Mouse (Mus musculus) heart, postnatal 14 days (tissue): ENCODE measurements around the gene Dbndd2. TPM values are rescaled to one million over a fixed set of nuclear protein-coding genes. Genes with fewer than 3 reads are reported as not detected.

Experiments
- DNase-seq, 2 experiments: peaks; one replicate each; pipeline ENCODE4 v3.0.0; 2021 to 2022
- intact Hi-C: fragments of 180-260 bp; cut with DNase I; formaldehyde crosslinking; loops from one replicate; pipeline ENCODE4 v1.15.1; 2025
- long read RNA-seq, 2 experiments: library from polyadenylated mRNA; stranded (forward); transcript quantifications; one replicate each; pipeline ENCODE4 v2.0.0; 2021
- total RNA-seq, 2 experiments: library from RNA; stranded (reverse); gene quantifications; 2 replicates each; pipeline ENCODE4 v1.2.3; 2021

The Dbndd2 gene
- total RNA-seq: 10 to 100 TPM; 17.9 to 19.0 TPM
- long read RNA-seq, experiment 1, transcript Dbndd2-202 (4 exons, 1,658 nt): major isoform, 16 of 19 reads
- long read RNA-seq, experiment 1, partial matches to known transcripts: 0 of 19 reads
- long read RNA-seq, experiment 1, other reads (novel, unspliced or antisense): 0 of 19 reads
- long read RNA-seq, experiment 2, transcript Dbndd2-202 (4 exons, 1,658 nt): major isoform, 18 of 23 reads
- long read RNA-seq, experiment 2, partial matches to known transcripts: 0 of 23 reads
- long read RNA-seq, experiment 2, other reads (novel, unspliced or antisense): 0 of 23 reads

DNA sequence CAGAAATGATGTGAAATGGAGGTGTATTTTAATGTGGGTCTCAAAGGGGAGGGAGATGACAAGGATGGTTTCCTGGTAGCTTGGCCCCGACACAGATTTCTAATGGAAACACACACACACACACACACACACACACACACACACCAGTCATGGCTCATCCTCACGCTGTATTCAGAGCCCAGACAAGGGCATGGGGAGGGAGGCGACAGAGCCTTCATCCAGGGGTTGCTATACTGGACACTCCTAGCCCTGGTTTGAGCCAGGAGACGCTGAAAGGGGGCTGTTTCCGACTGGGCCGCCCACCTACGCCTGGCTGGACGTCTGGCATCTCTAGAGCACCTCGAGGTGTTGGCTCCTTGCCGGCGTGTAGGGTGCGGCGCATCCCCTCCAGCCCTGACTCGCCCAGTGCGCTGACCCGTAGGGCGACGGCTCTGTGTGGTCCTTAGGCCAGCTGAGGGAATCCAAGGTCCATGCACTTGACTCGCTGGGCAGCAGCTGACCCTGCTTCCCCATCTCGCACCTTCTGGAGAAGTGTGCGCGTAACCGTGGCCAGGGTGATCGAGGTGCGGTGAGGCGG lies at the start of gene Dbndd2:
TSS of gene Dbndd2 (plus strand) at position 426 of the 577 bp plus-strand sequence.
- peak; percentile 45 to 67 for DNase-seq
- intact Hi-C loops: loop anchor here (2.0 kb wide), 1 partner anchor 23 kb away; no protein-coding TSS in a partner anchor

DNA sequence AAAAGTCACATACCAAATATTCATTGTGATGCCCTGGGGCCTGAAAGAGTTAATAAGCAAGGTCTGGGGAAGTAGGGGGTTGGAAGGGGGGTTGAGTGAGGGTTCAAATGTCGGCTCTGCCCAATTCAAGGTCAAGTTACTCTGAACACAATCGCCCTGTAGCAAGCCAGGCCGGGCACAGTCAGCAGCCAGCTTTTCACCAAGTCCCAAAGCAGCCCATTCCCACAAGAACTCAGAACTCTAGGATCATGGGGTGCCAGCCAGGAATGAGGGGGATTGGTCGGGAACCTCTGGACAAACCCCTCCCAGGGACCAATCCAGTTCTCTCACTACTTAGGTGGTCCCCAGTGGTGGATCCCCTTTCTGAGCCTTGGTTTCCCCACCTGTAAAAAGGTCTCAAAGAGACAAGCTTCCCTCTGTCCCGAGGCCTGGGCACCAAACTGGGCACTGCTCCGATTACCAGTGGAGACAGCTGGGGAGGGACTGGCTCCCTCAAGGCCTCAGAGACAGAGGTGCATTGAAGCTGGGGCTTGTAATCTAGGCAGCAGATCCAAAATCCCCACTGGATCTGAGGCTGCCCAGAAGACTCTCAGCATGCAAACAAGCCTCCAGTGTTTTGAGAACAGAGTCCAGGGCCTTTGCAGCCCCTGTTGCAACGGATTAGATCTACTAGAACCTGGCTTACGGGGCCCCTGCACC lies 49.5 kb upstream of the Dbndd2 start:
- no peak for DNase-seq
- intact Hi-C loops: no loop called here

DNA sequence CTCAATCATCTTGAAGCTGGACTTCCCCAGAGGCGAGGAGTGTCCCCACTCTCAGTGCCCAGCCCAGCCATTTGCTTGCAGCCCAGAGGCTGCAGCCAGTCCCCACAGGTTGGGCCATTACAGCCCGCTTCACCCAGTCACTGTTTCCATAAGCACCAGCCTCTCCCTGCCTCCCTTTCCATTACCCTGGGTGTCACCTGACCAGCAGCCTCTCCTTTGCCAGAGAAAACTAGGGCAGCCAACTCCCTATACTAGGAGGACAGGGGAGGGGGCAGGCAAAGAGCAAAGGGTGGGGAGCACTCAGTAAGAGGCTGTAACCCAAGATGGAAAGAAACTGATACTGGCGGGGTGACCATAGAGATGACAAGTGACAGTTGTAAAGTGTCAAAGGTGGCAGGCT lies 48.9 kb upstream of the Dbndd2 start:
- no peak for DNase-seq
- intact Hi-C loops: no loop called here

DNA sequence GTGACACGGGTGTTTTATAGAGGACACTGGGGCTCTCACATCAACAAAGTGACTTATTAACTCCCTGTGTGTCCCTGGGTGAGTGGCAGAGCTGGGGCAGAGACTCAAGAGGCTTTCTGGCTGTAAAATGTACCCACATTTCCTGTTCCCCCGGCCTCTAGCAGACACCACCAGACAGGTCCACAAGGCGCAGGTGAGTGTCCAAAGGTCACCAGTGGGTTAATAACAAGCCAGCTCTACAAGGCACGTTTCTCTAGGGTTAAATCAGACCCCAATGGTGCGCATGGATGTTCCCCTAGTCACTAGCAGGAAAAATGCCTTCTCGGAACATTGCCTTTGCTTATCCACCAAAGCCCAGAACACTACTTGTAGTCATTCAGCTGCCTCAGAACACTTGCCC lies 48.2 kb upstream of the Dbndd2 start:
- DNase-seq: no peak
- intact Hi-C loops: no loop called here

DNA sequence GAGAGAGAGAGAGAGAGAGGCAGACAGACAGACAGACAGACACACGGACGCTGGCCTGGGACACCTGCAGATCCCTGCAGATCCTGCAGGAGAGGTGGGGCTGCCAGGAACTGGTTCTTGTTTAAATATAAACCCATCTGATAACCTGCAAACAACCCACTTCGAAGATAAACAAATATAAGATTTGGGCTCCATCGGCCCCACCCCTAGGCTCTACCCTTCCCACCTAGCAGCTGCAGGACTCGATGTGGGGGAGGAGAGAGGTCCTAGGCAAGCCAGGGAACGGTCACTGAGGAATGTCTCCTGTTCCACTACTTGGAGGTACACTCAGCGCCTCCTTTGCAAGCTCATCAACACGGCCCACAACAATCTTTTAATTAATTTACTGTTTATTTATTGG lies 47.6 kb upstream of the Dbndd2 start:
- intact Hi-C loops: no loop called here

DNA sequence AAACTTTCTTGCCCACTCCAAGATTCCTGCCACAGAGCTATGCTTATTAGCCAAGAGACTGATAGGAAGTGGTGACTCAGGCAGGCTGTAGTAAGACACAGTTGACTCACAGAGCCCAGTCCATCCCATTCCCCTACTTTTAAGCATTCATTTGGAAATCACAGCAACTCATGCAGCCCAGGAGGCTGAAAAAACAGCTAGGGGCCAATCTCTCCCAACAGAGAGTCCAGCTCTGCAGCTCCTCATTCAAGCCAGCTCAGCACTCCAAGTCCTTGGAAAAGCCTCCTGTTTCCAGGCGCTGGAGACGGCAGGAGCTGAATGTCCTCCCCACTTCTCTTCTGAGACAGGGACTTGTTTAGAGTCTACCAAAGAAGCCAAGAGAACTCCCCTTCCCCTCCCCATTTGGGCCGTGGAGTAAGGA lies 46.9 kb upstream of the Dbndd2 start:
- intact Hi-C loops: no loop called here
- peak in 1 of 2 experiments; percentile 30 for DNase-seq

More for the DNA sequence above, 47.6 kb upstream of the Dbndd2 start:
- DNase-seq: no peak

DNA sequence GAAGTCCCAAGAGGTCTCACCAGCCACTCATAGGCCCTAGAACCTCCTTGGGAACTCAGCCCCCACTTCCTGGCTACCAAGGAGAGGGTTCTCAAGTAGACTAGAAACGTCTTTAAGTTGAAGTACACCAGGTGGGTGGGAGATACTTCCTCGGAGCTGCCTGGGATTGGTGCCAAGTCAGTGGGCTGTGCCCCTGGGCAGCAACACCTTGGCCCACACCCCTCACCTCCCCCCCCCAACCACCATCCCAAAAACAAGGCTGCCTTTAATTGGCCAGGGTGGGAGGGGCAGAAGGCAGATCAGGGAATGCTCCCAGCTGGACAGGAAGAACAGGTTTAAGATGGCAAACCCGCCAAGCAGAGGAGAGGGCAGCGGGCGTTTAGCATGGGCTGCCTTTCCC lies 45.6 kb upstream of the Dbndd2 start:
- intact Hi-C loops: no loop called here

DNA sequence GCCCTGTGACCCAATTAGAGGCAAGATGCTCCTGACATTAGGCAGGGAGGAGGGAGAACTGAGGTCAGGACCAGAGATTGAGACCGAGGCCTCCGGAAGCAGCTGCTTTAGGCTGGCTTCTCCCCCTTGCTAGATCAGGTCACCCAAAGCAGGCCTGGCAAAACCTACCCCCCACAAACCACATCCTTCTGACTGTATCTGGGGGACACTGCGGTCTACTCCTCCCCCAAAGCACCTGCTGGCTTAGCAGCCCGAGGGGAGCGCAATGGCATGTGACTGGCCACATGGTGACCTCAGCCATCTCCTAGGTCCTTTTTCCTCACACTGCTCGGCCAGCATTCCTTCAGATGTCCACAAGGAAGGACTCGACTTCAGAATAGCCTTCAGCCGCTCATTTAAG lies 44.8 kb upstream of the Dbndd2 start:
- intact Hi-C loops: no loop called here
- no peak for DNase-seq

More for the DNA sequence above, 45.6 kb upstream of the Dbndd2 start:
- DNase-seq: no peak

DNA sequence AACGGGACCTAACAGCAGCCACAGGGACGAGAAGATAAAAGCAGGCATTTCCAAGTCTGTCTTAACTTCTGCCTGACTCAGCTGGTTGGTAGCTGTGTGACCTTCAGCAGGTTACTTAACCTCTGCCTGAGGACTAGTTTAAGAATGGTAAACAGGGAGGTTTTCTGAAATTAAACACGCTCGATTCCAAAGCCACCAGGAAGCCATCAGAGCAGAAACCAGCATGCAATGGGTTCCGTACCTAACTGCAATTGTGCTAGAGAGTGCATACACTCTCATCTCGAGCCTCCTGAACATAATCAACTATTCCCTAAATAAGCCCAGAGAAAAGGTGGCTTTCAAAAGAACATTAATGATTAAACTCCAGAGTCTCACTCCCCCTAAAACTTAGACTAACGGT lies 44.2 kb upstream of the Dbndd2 start:
- intact Hi-C loops: no loop called here
- DNase-seq: no peak

DNA sequence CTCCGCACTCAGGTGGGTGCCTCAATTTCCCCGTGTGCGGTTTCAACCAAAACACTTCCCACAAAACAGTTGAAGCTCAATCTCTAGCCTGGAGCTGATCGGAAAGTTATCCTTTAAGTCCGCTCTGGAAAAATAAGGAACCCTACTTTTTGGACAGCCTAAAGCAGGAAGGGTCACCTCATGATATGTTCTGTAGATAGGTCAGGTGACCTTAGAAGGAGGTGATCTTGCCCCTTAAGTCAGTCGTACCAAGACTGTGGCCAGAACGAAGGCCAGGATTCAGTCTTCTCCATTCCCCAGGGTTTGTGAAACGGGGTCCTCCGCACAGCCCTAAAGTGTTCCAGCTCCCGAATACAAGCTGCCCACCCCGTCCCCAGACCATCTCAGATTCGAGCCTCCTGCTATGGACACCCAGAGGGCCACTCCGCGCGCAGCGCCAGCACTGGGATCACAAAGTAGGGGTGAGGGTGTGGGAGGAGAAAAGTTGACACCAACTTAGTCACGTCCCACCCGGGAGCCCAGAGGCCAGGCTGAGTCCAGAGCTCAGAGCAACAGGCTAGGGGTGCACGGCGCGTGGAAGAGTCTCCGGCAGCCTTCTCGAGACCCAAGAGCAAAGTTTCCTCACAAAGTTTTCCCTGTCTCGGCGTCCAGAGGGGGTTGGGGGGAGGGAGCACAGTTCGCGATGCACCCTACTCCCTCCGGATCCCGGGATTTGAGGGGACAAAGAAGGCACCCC lies 43.4 kb upstream of the Dbndd2 start:
- intact Hi-C loops: no loop called here

DNA sequence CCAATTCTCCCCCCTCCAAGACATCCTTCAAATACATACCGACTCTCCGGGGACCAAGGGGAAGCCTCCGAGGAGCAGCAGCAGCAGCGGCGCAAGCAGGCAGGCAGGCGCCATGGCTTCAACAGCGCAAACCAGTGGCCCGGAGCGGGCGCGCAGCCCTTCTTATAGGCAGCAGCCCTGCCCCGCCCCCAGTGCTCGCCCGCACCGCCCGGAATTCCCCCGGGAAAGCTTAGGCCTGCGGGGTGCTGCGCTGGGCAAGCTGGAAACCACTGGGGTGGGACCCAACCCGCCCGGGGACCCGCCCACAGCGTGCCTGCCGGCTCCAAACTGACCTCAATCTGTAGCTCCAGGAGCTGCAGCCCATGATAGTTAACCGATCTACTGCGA lies 42.9 kb upstream of the Dbndd2 start:
- intact Hi-C loops: no loop called here
- DNase-seq: peak; percentile 86 to 88

More for the DNA sequence above, 43.4 kb upstream of the Dbndd2 start:
- DNase-seq: peak; percentile 54 to 60

DNA sequence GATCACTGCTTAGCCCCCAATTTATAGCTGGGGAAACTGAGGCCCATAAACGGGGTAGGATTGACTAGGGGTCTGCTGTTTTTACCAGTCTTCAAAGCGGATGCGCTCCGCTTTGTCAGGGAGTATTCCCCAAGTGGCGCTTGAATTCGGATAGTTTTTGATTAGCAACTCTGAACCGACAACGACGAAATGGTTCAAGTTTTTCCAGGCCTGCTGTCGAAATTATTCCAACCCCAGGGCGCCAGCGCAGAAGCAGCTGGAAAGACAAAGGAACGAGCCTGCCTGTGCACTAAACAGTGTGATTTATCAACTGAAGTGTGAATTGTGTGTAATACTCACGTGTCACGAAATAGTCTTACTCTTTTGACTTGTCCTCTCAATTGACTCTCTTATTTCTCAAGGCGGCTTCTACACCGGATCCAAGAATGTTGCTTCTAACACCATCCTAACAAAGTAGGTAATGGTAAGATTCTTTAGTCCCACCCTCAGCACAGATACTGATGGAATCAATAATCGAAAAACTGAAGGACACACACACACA lies 42.4 kb upstream of the Dbndd2 start, which contains the start of gene Sdc4:
TSS of gene Sdc4 (minus strand) at position 428 of the 541 bp plus-strand sequence.
- intact Hi-C loops: no loop called here
- DNase-seq: peak; percentile 16 to 31

DNA sequence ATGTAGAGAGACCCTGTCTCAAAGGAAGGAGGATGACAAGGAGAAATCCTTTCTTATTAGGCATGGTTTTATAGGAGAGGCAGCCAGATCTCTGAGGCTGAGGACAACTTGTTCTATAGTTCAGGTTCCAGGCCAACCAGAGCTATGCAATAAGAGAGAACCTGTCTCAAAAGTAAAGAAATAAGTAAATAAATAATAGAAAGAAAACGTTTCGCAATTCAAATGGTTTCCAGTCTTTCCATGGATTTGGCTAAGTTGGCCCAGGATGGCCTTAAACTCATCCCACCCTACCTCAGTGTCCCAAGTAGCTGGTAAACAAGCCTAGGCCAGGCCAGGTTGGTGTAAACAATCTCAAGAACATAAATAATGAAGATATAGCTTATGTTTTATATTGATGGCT lies 41.2 kb upstream of the Dbndd2 start:
- DNase-seq: no peak
- intact Hi-C loops: no loop called here

DNA sequence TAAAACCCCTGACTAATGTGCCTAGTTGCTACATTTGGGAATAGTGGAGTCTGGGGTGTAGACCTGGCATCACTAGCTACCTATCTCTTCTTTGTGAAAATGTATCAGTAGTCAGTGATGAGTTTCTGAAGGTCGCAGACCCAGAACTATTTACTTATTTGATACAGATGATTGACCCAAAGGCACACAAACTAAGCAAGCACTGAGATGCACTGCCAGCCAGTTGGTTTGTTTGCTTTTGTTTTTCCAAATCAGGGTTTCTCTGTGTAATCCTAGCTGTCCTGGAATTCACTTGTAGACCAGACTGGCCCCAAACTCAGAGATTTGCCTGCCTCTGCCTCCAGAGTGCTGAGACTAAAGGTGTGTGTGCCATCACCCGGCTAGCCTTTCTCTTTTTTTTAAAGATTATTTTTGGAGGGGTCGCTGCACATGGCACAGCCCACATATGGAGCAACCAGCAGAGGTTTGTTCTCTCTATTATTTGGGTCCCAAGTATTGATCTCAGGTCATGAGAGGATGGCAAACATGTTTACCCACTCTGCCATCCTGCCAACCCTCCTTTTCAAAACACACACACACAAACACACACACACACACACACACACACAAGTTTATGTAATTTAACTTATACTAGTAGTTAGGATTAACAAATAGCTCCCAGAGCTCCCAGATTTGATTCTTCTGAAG lies 40.4 kb upstream of the Dbndd2 start:
- no peak for DNase-seq
- intact Hi-C loops: no loop called here

DNA sequence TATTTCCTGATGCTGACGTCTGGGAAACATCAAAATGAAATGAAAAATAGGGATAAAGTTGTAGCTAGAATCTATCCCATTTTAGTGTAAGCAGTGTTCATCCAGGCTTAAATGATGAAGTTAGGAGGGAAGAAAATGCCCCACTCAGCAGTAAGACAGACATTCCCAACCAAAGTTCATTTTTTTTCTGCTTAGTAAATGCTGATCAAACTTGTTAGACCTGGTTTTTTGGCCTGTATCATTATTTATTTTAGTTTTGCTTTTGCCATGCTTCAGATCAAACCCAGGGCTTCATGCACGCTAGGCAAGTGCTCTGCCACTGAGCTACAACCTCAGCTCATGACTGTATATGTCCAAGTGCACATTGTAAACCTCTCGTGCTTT lies 39.8 kb upstream of the Dbndd2 start:
- intact Hi-C loops: no loop called here
- DNase-seq: no peak

DNA sequence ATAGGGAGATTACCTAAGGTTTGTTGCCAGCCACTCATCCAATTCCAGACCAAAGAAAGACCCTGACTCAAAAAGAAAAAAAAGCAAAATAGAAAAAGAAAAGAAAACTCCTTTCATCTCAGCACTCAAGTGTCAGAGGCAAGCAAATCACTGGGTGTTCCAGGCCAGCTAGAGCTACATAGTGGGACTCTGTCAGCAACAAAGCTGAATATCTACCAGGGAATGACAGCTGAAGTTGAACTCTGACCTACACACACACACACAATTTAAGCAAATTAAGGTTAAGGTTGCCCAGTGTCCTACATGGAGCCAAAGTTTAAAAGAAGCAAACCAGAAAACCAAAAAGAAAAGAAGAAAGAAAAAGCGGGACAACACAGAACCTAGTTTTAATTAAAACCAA lies 37.8 kb upstream of the Dbndd2 start:
- no peak for DNase-seq
- intact Hi-C loops: no loop called here

DNA sequence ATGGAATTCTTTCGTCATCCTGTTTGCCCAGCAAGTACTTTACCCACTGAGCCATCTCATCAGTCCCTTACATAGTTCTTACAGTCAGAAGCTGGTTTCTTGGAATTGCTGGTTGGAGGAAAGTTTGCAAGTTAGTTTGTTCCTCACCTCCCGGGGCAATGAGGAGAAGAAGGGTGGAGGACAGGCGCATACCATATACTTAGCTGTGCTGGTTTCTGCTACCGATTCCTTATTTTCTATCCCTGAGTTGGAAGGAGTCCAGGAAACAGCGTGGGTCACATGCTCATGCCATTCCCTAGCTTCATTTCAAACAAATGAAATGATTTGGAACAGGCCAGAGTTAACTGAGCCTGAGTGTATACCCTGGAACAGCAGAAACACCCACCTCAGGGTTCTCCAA lies 37.0 kb upstream of the Dbndd2 start:
- intact Hi-C loops: no loop called here
- no peak for DNase-seq

DNA sequence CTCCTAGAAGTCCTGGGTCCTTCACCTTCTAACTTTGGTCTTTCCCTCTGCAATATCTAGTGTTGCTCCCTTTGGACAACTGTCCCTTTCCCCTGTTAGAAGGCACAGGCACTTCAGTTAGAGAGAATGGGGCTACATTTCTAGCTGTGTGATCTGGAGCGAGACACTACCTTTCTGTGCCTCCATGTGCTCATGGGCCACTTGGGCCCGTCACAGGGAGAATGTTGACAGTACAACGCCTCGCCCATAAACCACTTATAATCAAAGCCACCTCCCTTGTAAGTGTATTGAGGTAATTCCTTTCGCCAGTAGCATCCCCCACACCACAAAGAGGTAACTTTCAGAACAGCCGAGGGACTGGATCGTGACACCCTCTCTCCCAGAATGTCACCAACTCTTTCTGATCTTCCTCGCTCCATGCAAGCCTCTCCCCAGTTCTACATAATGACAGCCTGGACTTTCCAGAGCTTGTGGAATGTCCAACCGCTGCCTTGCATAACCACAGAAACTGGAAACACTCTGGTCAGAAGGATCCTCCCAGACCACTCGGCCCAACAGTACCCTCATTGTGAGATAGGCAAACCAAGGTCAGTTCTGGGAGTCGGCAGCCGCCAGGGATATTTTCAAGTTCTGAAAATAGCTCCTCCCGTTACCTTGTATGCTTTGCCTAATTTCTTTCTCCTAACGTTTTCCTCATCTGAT lies 36.4 kb upstream of the Dbndd2 start:
- intact Hi-C loops: no loop called here

DNA sequence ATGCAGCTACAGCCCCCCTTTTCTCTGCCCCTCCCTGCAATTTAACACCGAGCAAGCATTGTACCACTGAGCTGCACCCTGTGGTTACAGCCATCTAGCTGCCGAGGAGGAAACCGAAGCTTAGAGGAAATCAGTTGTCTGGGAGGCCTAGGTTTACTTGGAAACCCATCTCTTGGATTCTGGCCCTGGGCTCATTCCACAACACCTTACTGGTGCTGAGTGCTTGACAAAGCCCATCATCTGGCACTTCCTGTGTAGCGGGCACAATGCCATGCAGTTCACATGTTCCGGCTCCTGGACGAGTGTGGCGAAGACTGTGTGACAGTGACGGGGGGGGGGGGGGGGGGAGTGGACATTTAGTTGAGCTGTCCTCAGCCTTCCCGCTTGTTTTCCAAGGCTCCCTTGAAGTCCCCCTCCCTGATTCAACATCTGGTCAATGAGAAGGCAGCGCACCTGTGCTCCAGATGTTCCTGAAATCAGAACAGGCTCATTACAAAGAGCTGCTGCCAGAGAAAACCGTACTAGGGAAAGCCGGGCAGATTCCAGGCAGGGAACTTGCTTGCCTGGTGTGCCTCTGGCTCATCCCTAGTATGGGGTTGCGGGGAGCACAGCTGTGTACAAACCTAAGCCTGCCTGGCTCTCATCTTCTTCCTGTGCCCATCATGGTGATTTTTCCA lies 33.8 kb upstream of the Dbndd2 start:
- DNase-seq: peak; percentile 63 to 74
- intact Hi-C loops: no loop called here

More for the DNA sequence above, 36.4 kb upstream of the Dbndd2 start:
- DNase-seq: no peak
